Mouse (Mus musculus) kidney, embryonic 14.5 days (tissue): ENCODE data around the gene Wnt5b. TPM values are rescaled to one million over a fixed set of nuclear protein-coding genes. Genes with fewer than 3 reads are reported as not detected.

Experiments used
- ATAC-seq: fragments of 200-750 bp; cut with Nextera tagmentation; 2 replicates; pipeline ENCODE4 v1.8.0; 2017; ENCODE audit warnings: moderate number of reproducible peaks, mild to moderate bottlenecking, moderate TSS enrichment, moderate library complexity; ENCODE audit not compliant: low FRiP score, low TSS enrichment
- H3K27ac ChIP-seq: fragments of 300-500 bp; sonication (generic); 2 replicates; pipeline ENCODE4 v1.5.1; 2014; ENCODE audit warnings: low read depth, mild to moderate bottlenecking, low read length, moderate library complexity, mixed read lengths
- H3K27me3 ChIP-seq: fragments of 300-500 bp; sonication (generic); 2 replicates; pipeline ENCODE4 v1.6.1; 2014; ENCODE audit warnings: mild to moderate bottlenecking, low read length; ENCODE audit not compliant: control insufficient read depth, insufficient read depth
- H3K36me3 ChIP-seq: fragments of 300-500 bp; sonication (generic); 2 replicates; pipeline ENCODE4 v1.6.1; 2014; ENCODE audit warnings: low read length, mixed read lengths; ENCODE audit not compliant: control insufficient read depth, insufficient read depth
- H3K4me1 ChIP-seq: fragments of 300-500 bp; sonication (generic); 2 replicates; pipeline ENCODE4 v1.6.1; 2014; ENCODE audit warnings: low read length, mixed read lengths; ENCODE audit not compliant: control insufficient read depth, insufficient read depth
- H3K4me2 ChIP-seq: fragments of 300-500 bp; sonication (generic); replicated peaks from 2 replicates; pipeline ENCODE4 v1.6.1; 2014; ENCODE audit warnings: low read depth, mild to moderate bottlenecking, low read length
- H3K4me3 ChIP-seq: fragments of 300-500 bp; sonication (generic); 2 replicates; pipeline ENCODE4 v1.5.1; 2014; ENCODE audit warnings: mild to moderate bottlenecking, low read length
- H3K9ac ChIP-seq: fragments of 300-500 bp; sonication (generic); 2 replicates; pipeline ENCODE4 v1.6.1; 2014; ENCODE audit warnings: low read depth, mild to moderate bottlenecking, low read length, moderate library complexity
- H3K9me3 ChIP-seq: fragments of 300-500 bp; sonication (generic); 2 replicates; pipeline ENCODE4 v1.6.1; 2016; ENCODE audit warnings: low read length; ENCODE audit not compliant: control insufficient read depth
- WGBS: fragments of 180-500 bp; shearing (Covaris S2); extraction: QIAGEN DNeasy Blood & Tissue Kit; methylation state at CpG from one replicate; pipeline ENCODE4 v1.1.7; 2014; 5-methylcytosine and 5-hydroxymethylcytosine counted together
- polyA plus RNA-seq: library from polyadenylated mRNA; unstranded; fragments of >200 nt; fragmentation: Nextera tagmentation; extraction: Ambion mirVana; gene quantifications from 2 replicates; pipeline ENCODE4 v1.2.1, GENCODE M21; 2014

Gene Wnt5b
- polyA plus RNA-seq, 1 experiment from 2014 or later, result 10.9 TPM

DNA sequence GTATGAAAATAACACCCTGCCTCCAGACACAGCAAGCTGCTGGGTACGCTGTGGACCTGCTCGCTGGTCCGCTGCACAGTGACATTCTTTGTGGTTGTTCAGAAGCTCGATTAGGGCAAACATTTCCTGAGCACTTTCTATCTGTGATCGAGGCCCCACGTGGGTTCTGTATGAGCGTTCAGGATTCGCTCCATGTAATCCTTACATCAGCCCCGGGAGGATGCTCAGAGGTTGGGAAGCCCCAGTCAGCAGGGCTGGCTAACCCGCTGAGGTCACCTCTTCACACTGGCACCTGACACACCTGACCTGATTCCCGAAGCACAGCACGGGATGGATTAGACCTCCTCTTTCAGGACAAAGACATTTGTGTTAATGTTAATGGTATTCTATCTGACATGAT, 8.3 kb downstream of the Wnt5b start:
- no peaks in the 10 kb centered on the region for H3K36me3 ChIP-seq
- H3K27me3 ChIP-seq, result no peaks in the 10 kb centered on the region
- 0 out of 2 replicates have a peak, but pooled peaks cover 9% of the 10 kb centered on the region for H3K4me1 ChIP-seq
- 64% methylated on average over 12 of the region's 12 CpGs for WGBS
- ATAC-seq, result 0 out of 2 replicates have a peak, but pooled peaks have one; percentile 36
- H3K9me3 ChIP-seq, result no peaks in the 10 kb centered on the region
- H3K9ac ChIP-seq, result no peak overlapping the region
- no peak overlapping the region for H3K4me3 ChIP-seq
- no peak overlapping the region for H3K27ac ChIP-seq
- no peak overlapping the region for H3K4me2 ChIP-seq

DNA sequence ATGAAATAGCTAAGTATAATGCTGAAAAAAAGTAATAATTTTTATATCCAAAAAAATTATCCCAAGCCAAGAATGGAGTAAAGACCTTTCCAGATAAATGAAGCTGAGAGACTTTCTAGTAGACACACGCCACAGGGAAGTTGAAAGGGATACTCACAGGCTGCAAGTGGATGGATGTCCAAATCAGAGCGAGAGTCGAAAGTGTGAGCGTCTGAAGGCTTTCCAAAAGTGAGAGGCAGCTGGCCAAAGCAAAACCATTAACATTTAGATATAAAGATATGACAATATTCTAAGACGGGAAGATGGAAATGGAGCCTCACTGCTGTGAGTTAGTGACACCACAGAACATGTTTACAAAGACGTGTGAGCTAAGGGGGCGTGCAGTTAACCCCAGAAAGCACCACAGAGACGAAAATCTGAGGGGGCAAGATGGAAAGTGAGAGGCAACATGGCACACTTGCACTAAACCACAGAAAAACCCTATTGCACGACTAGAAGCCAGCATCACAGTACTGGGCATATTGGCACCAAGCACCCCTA, 10.9 kb downstream of the Wnt5b start:
- ATAC-seq, result no peak
- H3K4me3 ChIP-seq, result no peak overlapping the region

DNA sequence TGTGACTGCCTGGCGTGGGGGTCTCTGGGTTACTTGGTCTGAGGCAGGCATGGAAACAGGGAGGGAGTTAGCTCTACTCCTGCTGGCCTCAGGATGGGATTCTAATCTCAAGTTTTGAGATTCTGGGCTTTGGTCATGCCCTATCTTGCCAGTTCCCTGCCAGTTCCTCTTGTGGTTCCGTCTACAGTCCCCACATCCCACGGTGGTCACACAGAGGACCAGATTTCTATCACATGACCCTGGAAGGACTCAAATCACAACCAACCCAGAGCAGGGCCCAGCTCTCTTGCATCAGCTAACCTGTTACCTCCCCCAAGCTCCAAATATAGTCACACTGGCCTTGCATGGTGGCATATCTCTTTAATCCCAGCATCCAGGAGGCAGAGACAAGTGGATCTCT, 14.5 kb downstream of the Wnt5b start:
- Histone ChIP-seq H3K36me3 (no peaks in the 10 kb centered on the region), H3K27ac (no peak overlapping the region), H3K4me1 (peaks cover 5% of the 10 kb centered on the region; the same call in 1 of the 2 replicates), H3K9ac (no peak overlapping the region), H3K4me2 (no peak overlapping the region), H3K27me3 (no peaks in the 10 kb centered on the region), H3K9me3 (no peaks in the 10 kb centered on the region), H3K4me3 (no peak overlapping the region)
- WGBS, result 74% methylated on average over 3 of the region's 3 CpGs
- no peak for ATAC-seq

More for the DNA sequence above, 10.9 kb downstream of the Wnt5b start:
- H3K27ac ChIP-seq, result no peak overlapping the region
- H3K27me3 ChIP-seq, result no peaks in the 10 kb centered on the region
- no peak overlapping the region for H3K9ac ChIP-seq
- no peaks in the 10 kb centered on the region for H3K9me3 ChIP-seq
- 0 out of 2 replicates have a peak, but pooled peaks cover 9% of the 10 kb centered on the region for H3K4me1 ChIP-seq
- no peak overlapping the region for H3K4me2 ChIP-seq
- no peaks in the 10 kb centered on the region for H3K36me3 ChIP-seq
- WGBS, result 75% methylated on average over 9 of the region's 9 CpGs

DNA sequence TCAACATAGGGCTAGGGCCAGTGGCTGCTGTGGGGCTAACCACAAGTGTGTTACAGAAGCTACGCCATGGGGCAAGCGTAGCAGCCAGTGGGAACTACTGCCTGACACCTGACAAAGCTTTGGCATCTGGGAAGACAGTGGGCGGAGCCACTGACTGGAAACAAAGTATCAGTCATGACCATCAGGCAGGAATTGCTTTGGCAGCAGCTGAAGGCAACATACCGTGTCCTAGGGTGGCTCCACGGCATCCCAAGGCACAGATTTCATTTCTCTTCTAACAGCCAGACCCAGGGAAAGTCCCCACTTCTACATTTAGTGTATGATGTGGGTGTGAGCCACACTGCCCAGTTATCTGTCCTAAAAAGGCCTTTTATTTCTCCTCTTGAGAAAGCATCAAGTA, 17.6 kb downstream of the Wnt5b start:
- 63% methylated on average over 5 of the region's 5 CpGs for WGBS
- H3K9ac ChIP-seq, result no peak overlapping the region
- H3K4me2 ChIP-seq, result no peak overlapping the region
- peaks cover 5% of the 10 kb centered on the region; the same call in 1 of the 2 replicates for H3K4me1 ChIP-seq
- H3K9me3 ChIP-seq, result no peaks in the 10 kb centered on the region
- no peaks in the 10 kb centered on the region for H3K36me3 ChIP-seq
- no peak overlapping the region for H3K27ac ChIP-seq
- 0 out of 2 replicates have a peak, but pooled peaks have one; percentile 22 for ATAC-seq
- H3K27me3 ChIP-seq, result no peaks in the 10 kb centered on the region
- H3K4me3 ChIP-seq, result no peak overlapping the region

DNA sequence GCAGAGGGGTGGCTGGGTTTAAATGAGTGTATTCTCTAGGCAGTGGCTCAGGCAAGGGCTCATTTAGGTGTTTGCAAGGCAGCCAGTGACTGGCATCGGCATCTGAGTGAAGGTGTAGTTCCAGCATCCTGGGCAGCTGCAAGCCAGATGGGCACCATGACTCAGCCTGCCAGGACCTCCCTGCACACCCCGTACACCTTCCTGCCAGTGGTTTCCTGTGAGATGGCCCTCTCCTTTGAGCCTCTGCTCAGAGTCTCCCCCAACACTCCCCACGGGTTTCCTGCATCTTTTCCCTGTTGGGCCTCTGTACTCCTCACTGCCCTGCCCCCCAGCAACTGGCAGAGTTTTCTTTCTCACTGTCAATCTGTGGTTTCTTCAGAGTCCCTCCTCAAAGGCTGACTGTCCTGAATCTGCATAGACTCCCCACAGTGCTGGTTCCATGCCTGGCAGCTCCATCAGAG, 22.2 kb downstream of the Wnt5b start:
- Histone ChIP-seq H3K9me3 (no peaks in the 10 kb centered on the region), H3K9ac (no peak overlapping the region)

DNA sequence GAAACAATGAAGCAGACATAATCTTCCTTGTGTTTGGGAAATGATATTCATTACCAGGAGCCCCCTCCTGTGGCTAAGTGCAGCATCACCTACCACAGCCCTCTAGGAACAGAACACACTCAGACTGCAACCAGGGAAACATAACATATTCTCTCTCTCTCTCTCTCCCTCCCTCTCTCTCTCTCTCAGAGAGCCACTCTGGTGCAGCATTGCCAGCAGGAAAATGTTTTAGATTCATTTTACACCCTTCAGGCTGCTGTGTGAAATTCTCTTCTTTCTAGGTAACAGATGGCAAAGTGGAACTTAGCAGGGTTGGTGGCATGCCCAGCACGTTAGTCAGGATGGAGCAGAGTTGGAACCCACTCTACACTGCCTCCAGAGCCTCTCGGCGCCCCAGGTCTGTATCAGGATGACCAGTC, 22.7 kb downstream of the Wnt5b start:
- Histone ChIP-seq H3K9me3 (no peaks in the 10 kb centered on the region), H3K9ac (no peak overlapping the region), H3K36me3 (no peaks in the 10 kb centered on the region), H3K4me1 (peaks cover 4% of the 10 kb centered on the region; the same call in 1 of the 2 replicates), H3K27me3 (no peaks in the 10 kb centered on the region), H3K4me3 (no peak overlapping the region), H3K4me2 (no peak overlapping the region), H3K27ac (no peak overlapping the region)
- 83% methylated on average over 3 of the region's 3 CpGs for WGBS
- no peak for ATAC-seq

More for the DNA sequence above, 22.2 kb downstream of the Wnt5b start:
- Histone ChIP-seq H3K4me3 (no peak overlapping the region), H3K4me2 (no peak overlapping the region), H3K4me1 (peaks cover 5% of the 10 kb centered on the region; the same call in 1 of the 2 replicates), H3K27me3 (no peaks in the 10 kb centered on the region), H3K27ac (no peak overlapping the region), H3K36me3 (no peaks in the 10 kb centered on the region)
- ATAC-seq, result no peak
- WGBS, result 45% methylated on average over 3 of the region's 3 CpGs

DNA sequence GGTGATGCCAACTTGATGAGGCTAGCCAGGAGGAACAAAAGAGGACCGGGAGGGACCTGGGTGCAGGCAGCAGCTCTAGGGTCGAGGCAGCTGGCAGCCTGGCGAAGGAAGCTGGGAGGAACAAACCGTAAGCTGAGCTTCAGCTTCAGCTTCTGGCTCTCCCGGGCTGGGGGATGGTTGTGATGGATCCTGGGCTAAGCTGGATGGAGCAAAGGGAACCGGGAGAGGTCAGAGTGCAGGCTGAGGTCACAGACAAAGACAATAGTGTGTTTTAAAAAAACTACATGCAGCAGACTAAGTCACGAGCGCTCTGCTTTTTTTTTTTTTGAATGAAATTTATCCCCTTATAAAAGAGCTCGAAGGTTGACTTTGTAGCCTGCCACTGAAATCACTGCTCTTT, 23.4 kb downstream of the Wnt5b start:
- H3K27ac ChIP-seq, result no peak overlapping the region
- no peak overlapping the region for H3K9ac ChIP-seq
- ATAC-seq, result no peak
- no peaks in the 10 kb centered on the region for H3K4me1 ChIP-seq
- H3K4me2 ChIP-seq, result no peak overlapping the region
- H3K4me3 ChIP-seq, result no peak overlapping the region
- H3K27me3 ChIP-seq, result no peaks in the 10 kb centered on the region
- H3K36me3 ChIP-seq, result no peaks in the 10 kb centered on the region
- no peaks in the 10 kb centered on the region for H3K9me3 ChIP-seq
- 40% methylated on average over 9 of the region's 9 CpGs for WGBS

DNA sequence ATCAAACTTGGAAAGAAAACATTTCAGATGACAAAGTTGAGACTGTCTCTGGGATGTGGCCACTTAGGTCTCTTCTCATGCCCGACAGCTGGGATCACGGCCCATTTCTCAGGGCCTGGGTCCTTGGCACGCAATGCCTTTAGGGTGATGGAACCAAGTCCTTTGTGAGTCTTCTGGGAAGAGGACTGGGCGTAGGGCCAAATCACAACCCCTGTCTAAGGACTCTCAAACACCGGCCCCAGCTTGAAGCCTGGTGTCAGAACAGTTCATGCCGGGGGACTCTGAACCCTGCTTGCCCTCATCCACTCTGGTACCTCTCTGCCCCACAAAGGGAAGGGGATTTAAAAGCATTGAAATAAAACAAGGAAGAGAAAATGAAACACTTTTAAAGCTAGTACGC, 30.1 kb downstream of the Wnt5b start:
- no peak; the same call in 1 of the 2 replicates for ATAC-seq
- no peak overlapping the region for H3K27ac ChIP-seq
- H3K4me2 ChIP-seq, result no peak overlapping the region
- H3K9ac ChIP-seq, result no peak overlapping the region
- H3K36me3 ChIP-seq, result no peaks in the 10 kb centered on the region
- no peak overlapping the region for H3K4me3 ChIP-seq
- H3K27me3 ChIP-seq, result no peaks in the 10 kb centered on the region
- 69% methylated on average over 7 of the region's 7 CpGs for WGBS
- H3K9me3 ChIP-seq, result no peaks in the 10 kb centered on the region
- H3K4me1 ChIP-seq, result peaks cover 21% of the 10 kb centered on the region

DNA sequence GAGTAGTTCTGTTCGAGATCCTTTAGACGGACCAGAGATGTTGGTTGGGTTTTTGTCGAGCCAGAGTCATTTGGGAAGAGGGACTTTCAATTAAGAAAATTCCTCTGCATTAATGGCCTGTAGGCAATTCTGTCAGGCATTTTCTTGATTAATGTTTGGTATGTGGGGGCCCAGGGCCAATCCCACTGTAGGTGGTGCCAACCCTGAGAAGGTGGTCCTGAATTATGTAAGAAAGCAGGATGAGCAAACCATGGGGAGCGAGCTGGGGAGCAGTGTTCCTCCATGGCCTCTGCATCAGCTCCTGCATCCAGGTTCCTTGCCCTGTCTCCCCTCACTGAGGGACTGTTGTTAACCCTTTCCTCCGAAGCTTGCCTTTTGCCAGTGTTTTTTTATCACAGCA, 30.7 kb downstream of the Wnt5b start:
- Histone ChIP-seq H3K27me3 (no peaks in the 10 kb centered on the region), H3K4me3 (no peak overlapping the region), H3K9ac (no peak overlapping the region), H3K4me1 (peaks cover 21% of the 10 kb centered on the region), H3K4me2 (no peak overlapping the region), H3K27ac (no peak overlapping the region), H3K9me3 (no peaks in the 10 kb centered on the region), H3K36me3 (no peaks in the 10 kb centered on the region)
- ATAC-seq, result no peak
- 49% methylated on average over 5 of the region's 5 CpGs for WGBS
